Mouse (Mus musculus): Measurements from ENCODE around the gene Specc1. TPM values are rescaled to one million over a fixed set of nuclear protein-coding genes. Genes with fewer than 3 reads are reported as not detected.
"Not testable (repeated sequence)": the region's sequence is repeated elsewhere in the genome, so short reads cannot be mapped to it uniquely, and the experiment has no call there.

Gene Specc1
- total and polyA plus RNA-seq, 3 experiments = 7.3 to 18.6 (median 15.5) TPM

DNA sequence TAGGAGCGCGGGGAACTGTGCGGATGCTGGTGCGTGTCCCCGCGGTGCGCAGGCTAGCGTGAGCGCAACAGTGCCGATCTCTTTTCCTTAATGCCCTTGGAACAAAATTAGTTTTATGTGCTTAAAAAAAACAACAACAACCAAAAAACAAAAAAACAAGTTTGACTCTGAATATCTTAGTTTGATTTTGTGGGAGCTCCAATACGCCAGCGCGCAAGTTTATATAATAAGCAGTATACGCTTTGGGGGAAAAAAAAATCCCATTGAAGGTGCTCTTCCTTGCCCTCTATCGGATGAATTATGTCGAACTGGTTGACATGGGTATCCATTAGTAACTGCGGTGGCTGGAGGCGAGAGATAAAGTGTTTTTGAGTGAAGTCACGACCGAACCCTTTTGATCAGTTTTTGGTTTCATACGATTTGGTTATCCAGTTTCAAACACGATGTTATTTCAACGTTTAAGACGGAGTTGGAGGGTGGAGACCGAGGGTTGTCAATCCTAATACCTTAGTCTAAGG lies 792 bp downstream of the Specc1 start:
- Histone ChIP-seq H3K4me3 (replicated peaks in 1 of 3; ENCODE audit: low read depth in 2 of 3, low read length in 2 of 3, poor library complexity in 1 of 3) (peak overlapping the region in 1 of 3 experiments; percentile 65), H3K27me3 (replicated peaks) (no peaks in the 10 kb centered on the region), H3K4me2 (ENCODE audit: insufficient read depth, low read depth, poor library complexity, severe bottlenecking) (peak overlapping the region; percentile 53; the same call in 1 of the 2 replicates), H3K79me2 (replicated peaks; ENCODE audit: control insufficient read depth, extremely low read depth, insufficient read depth, poor library complexity, severe bottlenecking) (no peaks in the 10 kb centered on the region), H3K36me3 (replicated peaks in 1 of 2; ENCODE audit: control insufficient read depth in 1 of 2, insufficient read depth in 1 of 2, low read length in 1 of 2) (no peaks in the 10 kb centered on the region), H3K9ac (ENCODE audit: insufficient read depth, low read depth) (no peak overlapping the region), H3K9me3 (replicated peaks; ENCODE audit: low read length) (peaks cover 14% of the 10 kb centered on the region), H3K27ac (ENCODE audit: insufficient read depth, low read depth) (no peak overlapping the region), H3K4me1 (ENCODE audit: control insufficient read depth in 1 of 2, insufficient read depth in 2 of 2) (peaks cover 9 to 15% of the 10 kb centered on the region in 2 experiments)
- dilution Hi-C loops (cut with MboI; ENCODE audit: extremely low pct_ligation_motif_present, extremely low pct_unique_long_range_greater_than_20kb, low sequenced_read_pairs) = no loop called here
- in situ Hi-C loops (cut with MboI; ENCODE audit: low pct_ligation_motif_present, low pct_unique_long_range_greater_than_20kb, low sequenced_read_pairs) = loop anchor here (5.0 kb wide), 1 partner anchor 40 kb away; no protein-coding TSS in a partner anchor
- no peak for TF ChIP-seq TCF12 (IDR thresholded peaks at IDR 0.05; ENCODE audit: low read depth, low read length)
- TF ChIP-seq MYC (IDR thresholded peaks at IDR 0.05; ENCODE audit: low read depth, low read length) = no peak
- TF ChIP-seq ZC3H11A (IDR thresholded peaks at IDR 0.05; ENCODE audit: low read depth, low read length) = no peak
- no peak for TF ChIP-seq POLR2AphosphoS2 (IDR thresholded peaks at IDR 0.05; ENCODE audit: low read depth, low read length)
- DNase-seq (ENCODE audit: extremely low read depth) = no peak

DNA sequence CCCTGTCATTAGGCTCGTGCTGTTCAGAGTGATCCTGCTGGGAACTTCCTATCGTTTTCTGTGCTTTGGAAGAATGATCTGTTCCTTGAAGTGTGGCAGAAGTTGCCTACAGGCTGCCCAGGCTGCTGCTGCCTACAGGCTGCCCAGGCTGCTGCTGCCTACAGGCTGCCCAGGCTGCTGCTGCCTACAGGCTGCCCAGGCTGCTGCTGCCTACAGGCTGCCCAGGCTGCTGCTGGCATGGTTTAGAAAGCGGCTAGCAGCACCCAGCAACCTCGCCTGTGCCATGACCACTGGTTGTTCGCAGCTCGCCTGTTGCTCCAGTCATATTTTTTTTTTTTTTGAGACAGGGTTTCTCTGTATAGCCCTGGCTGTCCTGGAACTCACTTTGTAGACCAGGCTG lies 2.1 kb downstream of the Specc1 start:
- H3K4me3 ChIP-seq (replicated peaks in 1 of 3; ENCODE audit: low read depth in 2 of 3, low read length in 2 of 3, poor library complexity in 1 of 3); H3K9ac ChIP-seq (ENCODE audit: insufficient read depth, low read depth); DNase-seq (ENCODE audit: extremely low read depth); H3K79me2 ChIP-seq (replicated peaks; ENCODE audit: control insufficient read depth, extremely low read depth, insufficient read depth, poor library complexity, severe bottlenecking); H3K4me2 ChIP-seq (ENCODE audit: insufficient read depth, low read depth, poor library complexity, severe bottlenecking); H3K36me3 ChIP-seq (replicated peaks in 1 of 2; ENCODE audit: control insufficient read depth in 1 of 2, insufficient read depth in 1 of 2, low read length in 1 of 2); H3K27me3 ChIP-seq (replicated peaks); H3K27ac ChIP-seq (ENCODE audit: insufficient read depth, low read depth); dilution Hi-C loops (cut with MboI; ENCODE audit: extremely low pct_ligation_motif_present, extremely low pct_unique_long_range_greater_than_20kb, low sequenced_read_pairs): not testable (repeated sequence)
- H3K4me1 ChIP-seq (ENCODE audit: control insufficient read depth in 1 of 2, insufficient read depth in 2 of 2) = peaks cover 16 to 26% of the 10 kb centered on the region in 2 experiments
- peaks cover 14% of the 10 kb centered on the region for H3K9me3 ChIP-seq (replicated peaks; ENCODE audit: low read length)
- in situ Hi-C loops (cut with MboI; ENCODE audit: low pct_ligation_motif_present, low pct_unique_long_range_greater_than_20kb, low sequenced_read_pairs) = loop anchor here (5.0 kb wide), 1 partner anchor 39 kb away; no protein-coding TSS in a partner anchor

DNA sequence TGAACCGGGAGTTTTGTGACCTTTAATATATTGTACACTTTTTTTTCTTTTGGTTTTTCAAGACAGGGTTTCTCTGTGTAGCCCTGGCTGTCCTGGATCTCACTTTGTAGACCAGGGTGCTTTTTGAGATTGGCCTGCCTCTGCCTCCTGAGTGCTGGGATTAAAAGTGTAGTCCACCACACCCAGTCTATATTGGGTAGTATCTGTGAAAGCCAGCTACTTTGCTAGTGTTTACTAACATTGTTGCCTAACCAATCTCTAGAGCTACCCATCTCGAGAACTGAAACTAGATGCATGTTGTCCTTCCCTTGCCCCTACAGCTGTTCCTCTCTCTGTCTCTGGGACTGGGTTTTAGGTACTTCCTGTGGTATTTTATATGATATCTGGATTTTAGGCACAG lies 3.5 kb downstream of the Specc1 start:
- dilution Hi-C loops (cut with MboI; ENCODE audit: extremely low pct_ligation_motif_present, extremely low pct_unique_long_range_greater_than_20kb, low sequenced_read_pairs) = no loop called here
- no peak for DNase-seq (ENCODE audit: extremely low read depth)
- H3K9ac ChIP-seq (ENCODE audit: insufficient read depth, low read depth) = no peak overlapping the region

More for the DNA sequence above, 3.5 kb downstream of the Specc1 start:
- TF ChIP-seq EP300 (IDR thresholded peaks at IDR 0.05; ENCODE audit: low read length) (no peak), IRF4 (IDR thresholded peaks at IDR 0.05; ENCODE audit: low read depth, low read length) (no peak), TBP (conservative IDR thresholded peaks at IDR 0.05; ENCODE audit: low read depth, low read length) (no peak), UBTF (IDR thresholded peaks at IDR 0.05; ENCODE audit: low read depth, low read length) (no peak), MYC (IDR thresholded peaks at IDR 0.05; ENCODE audit: low read depth, low read length) (no peak), JUN (IDR thresholded peaks at IDR 0.05; ENCODE audit: insufficient read depth, low read depth, low read length) (no peak), MEF2A (IDR thresholded peaks at IDR 0.05; ENCODE audit: borderline replicate concordance, low read depth, low read length) (no peak), HCFC1 (IDR thresholded peaks at IDR 0.05; ENCODE audit: low read depth, low read length) (no peak)
- Histone ChIP-seq H3K9me3 (replicated peaks; ENCODE audit: low read length) (peaks cover 14% of the 10 kb centered on the region), H3K79me2 (replicated peaks; ENCODE audit: control insufficient read depth, extremely low read depth, insufficient read depth, poor library complexity, severe bottlenecking) (no peaks in the 10 kb centered on the region), H3K27me3 (replicated peaks) (no peaks in the 10 kb centered on the region), H3K27ac (ENCODE audit: insufficient read depth, low read depth) (no peak overlapping the region), H3K4me2 (ENCODE audit: insufficient read depth, low read depth, poor library complexity, severe bottlenecking) (no peak overlapping the region), H3K4me1 (ENCODE audit: control insufficient read depth in 1 of 2, insufficient read depth in 2 of 2) (peaks cover 16 to 28% of the 10 kb centered on the region in 2 experiments), H3K36me3 (replicated peaks in 1 of 2; ENCODE audit: control insufficient read depth in 1 of 2, insufficient read depth in 1 of 2, low read length in 1 of 2) (no peaks in the 10 kb centered on the region), H3K4me3 (replicated peaks in 1 of 3; ENCODE audit: low read depth in 2 of 3, low read length in 2 of 3, poor library complexity in 1 of 3) (no peak overlapping the region)
- in situ Hi-C loops (cut with MboI; ENCODE audit: low pct_ligation_motif_present, low pct_unique_long_range_greater_than_20kb, low sequenced_read_pairs) = no loop called here

Measured in CH12.LX (cell line).